Mouse (Mus musculus) spleen, postnatal 14 days (tissue): ENCODE results near the gene Mnd1.

Experiments
- DNase-seq, 2 experiments: peaks; one replicate each; pipeline ENCODE4 v3.0.0; 2021 to 2022; ENCODE audit warnings: low spot score in 2 of 2

Mnd1 gene

DNA sequence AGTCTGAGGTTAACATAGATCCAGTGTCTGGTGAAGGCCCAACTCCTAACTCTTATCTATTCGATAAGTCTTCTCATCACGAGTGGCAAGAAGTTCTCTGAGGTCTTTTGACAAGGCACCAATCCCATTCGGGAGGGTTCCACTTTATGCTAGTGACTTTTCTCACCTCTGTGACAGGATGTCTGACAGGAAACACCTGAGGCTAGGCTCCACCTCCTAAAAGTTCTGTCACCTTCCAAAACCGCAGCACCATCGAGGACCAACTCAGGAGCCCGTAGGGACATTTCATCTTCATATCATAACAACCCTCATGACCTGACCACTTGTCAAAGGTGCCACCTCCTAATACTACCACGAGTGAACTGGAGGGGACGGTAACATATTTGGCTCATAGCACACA, 109.4 kb downstream of the Mnd1 start:
- no peak for DNase-seq

DNA sequence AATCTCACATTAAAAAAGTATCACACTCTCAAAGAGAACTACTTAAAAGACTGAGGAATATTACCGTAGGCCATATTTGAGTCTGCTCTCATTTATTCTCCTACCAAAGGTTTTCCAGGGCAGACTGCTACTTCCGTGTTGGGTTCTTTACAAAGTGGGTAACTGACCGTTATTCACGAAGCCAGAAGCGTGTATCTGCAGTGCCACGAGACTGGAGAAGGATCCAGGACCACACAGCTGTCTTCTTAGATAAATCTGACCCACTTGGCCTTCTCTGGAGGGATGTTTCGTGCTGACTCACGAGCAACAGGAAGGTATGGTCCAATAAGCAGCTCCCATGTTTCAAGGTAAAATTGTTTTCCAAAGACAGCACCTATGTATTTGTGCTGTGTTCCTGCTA, 113.8 kb downstream of the Mnd1 start:
- peak in 1 of 2 experiments; percentile 49 for DNase-seq

DNA sequence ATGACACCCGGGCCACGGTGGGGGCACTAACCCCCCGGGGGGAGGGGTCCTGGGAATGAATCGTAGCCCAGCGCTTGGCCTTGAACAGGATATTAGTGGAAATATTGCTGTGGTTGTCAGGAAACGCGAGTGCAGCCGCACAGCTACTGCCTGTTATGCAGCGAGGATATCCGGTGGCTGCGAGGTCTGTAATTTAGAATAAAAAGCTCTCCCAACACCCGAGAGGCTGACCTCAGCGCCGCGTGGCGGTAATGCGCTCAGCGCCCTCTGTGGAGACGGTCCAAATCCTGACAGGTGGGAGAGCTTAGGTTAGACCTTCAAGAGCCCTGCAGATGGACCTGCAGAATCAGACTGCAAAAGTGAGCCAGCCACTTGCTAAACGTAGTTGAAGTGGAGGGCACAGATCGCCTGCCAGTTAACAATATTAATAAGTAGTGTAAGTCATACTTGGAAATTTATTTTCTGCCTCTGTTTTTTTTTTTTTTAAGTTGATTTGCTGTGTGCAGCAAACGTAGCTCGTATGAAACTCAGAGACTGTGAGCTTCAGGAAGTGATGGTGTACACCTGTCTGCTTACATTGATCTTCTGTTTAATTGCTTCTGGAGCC, 115.0 kb downstream of the Mnd1 start:
- peak; percentile 55 to 67 for DNase-seq

DNA sequence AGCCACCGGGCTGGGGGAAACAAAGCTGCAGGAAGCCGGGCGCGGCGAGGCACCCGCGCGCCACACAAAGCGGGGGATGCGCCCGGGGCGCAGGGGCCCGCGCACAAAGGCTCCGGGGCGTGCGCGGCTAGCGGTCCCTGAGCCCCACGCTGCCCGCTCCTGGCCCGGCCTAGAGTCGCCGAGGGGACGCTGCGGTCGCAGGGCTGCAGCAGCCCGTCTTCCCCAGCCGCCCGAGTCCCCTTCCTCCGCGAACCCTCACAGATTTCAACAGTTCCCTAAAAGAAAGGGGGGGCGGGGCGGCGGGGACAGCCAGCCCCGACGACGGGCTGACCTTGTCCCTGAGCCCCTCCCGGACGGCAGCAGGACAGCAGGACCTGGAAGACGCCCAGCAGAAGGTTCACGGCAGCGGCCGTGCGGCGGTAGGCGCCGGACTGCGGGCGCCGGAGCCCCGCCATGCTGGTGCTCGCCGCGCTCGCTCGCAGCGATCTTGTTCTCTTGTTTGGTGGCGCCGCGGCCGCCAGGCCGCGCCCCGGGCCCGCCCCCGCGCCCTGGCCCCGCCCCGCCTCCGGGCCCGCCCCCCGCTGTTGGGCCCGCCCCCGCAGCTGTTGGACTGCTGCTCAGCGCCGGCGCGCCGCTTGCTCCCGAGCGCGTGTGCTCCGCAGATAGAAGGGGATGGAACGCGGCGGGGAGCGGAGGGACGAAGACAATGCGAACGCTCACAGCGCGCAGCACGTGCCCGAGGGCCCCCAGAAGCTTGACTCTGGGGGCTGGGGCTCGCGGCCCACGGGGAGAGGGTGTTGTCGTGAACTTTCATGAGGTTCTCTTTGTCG, 115.7 kb downstream of the Mnd1 start, which contains the start of gene Tmem131l:
Tmem131l (minus strand) TSS at position 530 of the 830 bp plus-strand sequence.
- peak; percentile 69 to 78 for DNase-seq

DNA sequence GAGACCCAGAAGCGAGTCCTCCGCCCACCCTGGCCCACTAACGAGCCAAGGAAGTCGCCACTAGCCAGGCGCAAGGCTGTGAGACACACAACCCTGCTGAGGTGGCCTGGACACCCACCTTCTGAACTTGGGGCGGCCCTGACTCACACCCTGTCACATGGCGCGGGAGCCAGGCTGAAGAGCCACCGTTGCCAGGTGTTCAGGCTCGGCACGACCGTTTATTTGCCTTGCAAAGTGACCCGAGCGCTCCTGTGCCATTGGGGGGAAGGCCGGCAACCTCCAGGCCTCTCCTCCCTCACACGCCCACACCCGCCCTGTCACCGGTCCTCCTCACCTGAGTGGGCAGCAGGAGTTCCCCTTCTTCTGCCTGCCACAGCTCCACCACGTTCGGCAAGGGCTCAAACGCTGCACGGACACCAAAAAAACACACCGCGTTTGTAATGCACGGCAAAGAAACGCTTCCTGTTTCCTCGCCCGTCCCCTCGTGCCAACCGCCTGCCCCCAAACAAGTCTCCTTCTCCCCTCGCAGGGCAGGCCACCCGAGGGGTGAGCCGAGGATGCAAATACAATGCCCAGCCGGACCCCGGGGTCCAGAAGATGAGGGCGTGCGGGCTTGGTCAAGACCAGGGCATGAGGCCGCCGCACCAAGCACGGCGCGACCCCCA, 116.5 kb downstream of the Mnd1 start:
- DNase-seq: peak; percentile 70 to 79

DNA sequence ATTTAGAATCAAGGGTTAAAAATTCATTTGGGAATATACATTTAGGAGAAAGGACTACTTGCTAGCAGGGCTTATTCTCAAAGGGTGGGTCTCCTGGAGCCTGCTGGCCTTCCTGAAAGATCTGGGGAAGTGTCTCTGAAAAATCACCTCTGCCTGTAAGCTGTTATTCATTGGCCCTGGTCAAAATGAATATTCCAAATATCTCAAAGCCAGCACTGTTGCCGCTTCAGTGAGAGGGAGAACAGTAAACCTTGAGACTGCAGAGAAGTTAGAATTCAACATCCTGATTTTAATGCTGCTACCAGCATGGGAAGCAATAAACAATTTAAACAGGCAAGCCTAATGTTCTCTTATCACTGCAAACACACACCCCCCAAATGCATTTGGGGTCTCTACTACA, 117.5 kb downstream of the Mnd1 start:
- DNase-seq: no peak
